Comparison of ENCODE assay signal across 8 mouse cellular contexts in the genomic region with DNA sequence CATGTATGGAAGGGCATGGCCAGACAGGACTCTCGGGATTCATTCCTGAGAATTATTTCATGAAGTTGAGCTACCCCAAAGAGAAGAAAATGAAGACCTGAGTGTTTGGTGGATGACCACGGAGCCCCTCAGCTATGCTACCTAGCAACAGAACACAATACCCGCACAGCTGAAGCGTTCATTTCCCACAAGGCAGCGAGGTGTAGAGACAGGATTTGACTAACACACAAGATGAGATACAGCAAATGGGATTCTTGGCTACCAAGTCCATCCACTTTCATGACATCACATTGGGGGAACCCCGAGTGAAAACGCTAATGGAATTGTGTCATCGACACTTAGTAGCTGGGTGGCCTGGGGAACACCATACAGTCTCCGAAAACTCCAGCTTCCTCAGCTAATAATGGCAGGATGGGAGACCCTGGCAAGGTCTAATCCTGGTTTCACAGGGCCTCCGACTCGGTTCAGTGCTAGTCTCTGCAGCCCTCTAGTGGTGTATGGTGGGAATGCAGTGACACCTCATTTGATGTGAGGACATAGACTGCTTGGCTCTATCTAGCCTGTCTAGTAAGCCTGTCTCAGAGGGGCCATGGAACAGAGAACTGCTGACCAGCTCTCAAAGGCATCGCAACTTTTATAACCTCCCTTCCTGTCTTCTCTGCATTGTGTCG. TPM values are rescaled to one million over a fixed set of nuclear protein-coding genes. Genes with fewer than 3 reads are reported as not detected.
DNase-seq lines count a peak whose midpoint lies in the region; ATAC-seq lines count a peak whose summit lies in the region.

No protein-coding gene starts in this region.

- DNase-seq in adipocyte (ENCODE audit: low spot score), result peak; percentile 88
- DNase-seq in gastrocnemius, adult 8-10 months (ENCODE audit: low spot score in 2 of 2), result peak; percentile 67 to 72
- peak; percentile 69 to 90 for DNase-seq in left cerebral cortex, adult 8-10 months (ENCODE audit: low spot score in 2 of 2)
- DNase-seq in right cerebral cortex, postnatal 14 days, result peak; percentile 95
- DNase-seq in urinary bladder, postnatal 14 days (ENCODE audit: low spot score), result peak; percentile 91

- peak; percentile 97 for ATAC-seq in common myeloid progenitor, adult 5-6 weeks (replicated peaks; ENCODE audit: low read depth, poor library complexity, severe bottlenecking)
- peak; percentile 58 for ATAC-seq in inflammation-experienced regulatory T-cells, adult 6 months
- peak; percentile 88 for ATAC-seq in megakaryocyte-erythroid progenitor cell, adult 5-6 weeks (replicated peaks; ENCODE audit: low FRiP score, low TSS enrichment, poor library complexity, severe bottlenecking)

RNA-seq across cellular contexts. Expression of gene Bcl9, which starts 40.9 kb away (rescaled TPM):
- total RNA-seq in common myeloid progenitor, adult 5-6 weeks (2017), result 4.1 and 6.6 TPM in 2 replicates
- total RNA-seq in gastrocnemius, adult 8-10 months (2022), result 1 to 10 TPM; 1.9 to 4.9 (median 3.6) TPM
- polyA plus RNA-seq in inflammation-experienced regulatory T-cells, adult 6 months (2017; shearing (Covaris generic)), result 1 to 10 TPM; 1.1 to 6.1 (median 4.0) TPM
- 10 to 100 TPM; 43.1 to 54.8 (median 50.6) TPM for total RNA-seq in left cerebral cortex, adult 8-10 months (2022)
- total RNA-seq in megakaryocyte-erythroid progenitor cell, adult 5-6 weeks (2014; fragmentation: Nextera tagmentation), result 5.4 and 13.9 TPM in 2 replicates
- 0.66 and 1.5 TPM in 2 replicates for total RNA-seq in megakaryocyte-erythroid progenitor cell, adult 5-6 weeks (2017)

Comparison
In these comparisons a context has a peak if more than half of its experiments do, and no peak if none do; other contexts are left out.
1. Peak in every context shown above with its lines: DNase-seq and ATAC-seq.